Comparison of ENCODE assay signal across 16 mouse cellular contexts in genomic region chr14:22037498-22038131, GRCm38 (mm10). TPM values are rescaled to one million over a fixed set of nuclear protein-coding genes. Genes with fewer than 3 reads are reported as not detected.
DNase-seq lines count a peak whose midpoint lies in the region; ATAC-seq lines count a peak whose summit lies in the region.
"Had no signal": no experiment of that assay in that cellular context is flagged by ENCODE, and none has a peak within 500 bp of the region (broad histone marks: within the 10 kb centered on the region; RNA-seq: fewer than 3 reads in every experiment).

No protein-coding gene starts in this region.

- no peaks in the 10 kb centered on the region for H3K9me3 ChIP-seq in hindbrain, embryonic 11.5 days (ENCODE audit: control insufficient read depth, low read length)
- H3K9me3 ChIP-seq in hindbrain, embryonic 10.5 days: no peaks in the 10 kb centered on the region
- H3K9me3 ChIP-seq in forebrain, embryonic 16.5 days (ENCODE audit: control insufficient read depth, low read length): no peaks in the 10 kb centered on the region
- no peaks in the 10 kb centered on the region for H3K9me3 ChIP-seq in midbrain, embryonic 10.5 days (replicated peaks)
- H3K9me3 ChIP-seq in neural tube, embryonic 14.5 days (ENCODE audit: control insufficient read depth, low read length): no peaks in the 10 kb centered on the region
- no peaks in the 10 kb centered on the region for H3K9me3 ChIP-seq in limb, embryonic 10.5 days (replicated peaks)
- H3K9me3 ChIP-seq: embryonic facial prominence, embryonic 15.5 days had no signal

- H3K4me1 ChIP-seq in hindbrain, embryonic 11.5 days (replicated peaks; ENCODE audit: control insufficient read depth, insufficient read depth, low read length): no peaks in the 10 kb centered on the region; the same call in 1 of the 2 replicates
- peaks cover 40% of the 10 kb centered on the region for H3K4me1 ChIP-seq in hindbrain, embryonic 10.5 days (replicated peaks)
- peaks cover 20% of the 10 kb centered on the region for H3K4me1 ChIP-seq in forebrain, embryonic 16.5 days (replicated peaks; ENCODE audit: control insufficient read depth, insufficient read depth, low read length)
- peaks cover 50% of the 10 kb centered on the region for H3K4me1 ChIP-seq in midbrain, embryonic 10.5 days
- H3K4me1 ChIP-seq in neural tube, embryonic 14.5 days (ENCODE audit: control insufficient read depth, insufficient read depth, low read length): peaks cover 18% of the 10 kb centered on the region; the same call in 1 of the 2 replicates
- peaks cover 21% of the 10 kb centered on the region; the same call in 1 of the 2 replicates for H3K4me1 ChIP-seq in limb, embryonic 10.5 days

- no peak overlapping the region for H3K4me2 ChIP-seq in hindbrain, embryonic 11.5 days (replicated peaks; ENCODE audit: low read depth, low read length)
- peak overlapping the region; percentile 31 for H3K4me2 ChIP-seq in forebrain, embryonic 16.5 days (ENCODE audit: low read length)
- H3K4me2 ChIP-seq in neural tube, embryonic 14.5 days (ENCODE audit: low read depth, low read length): peak overlapping the region; percentile 32
- H3K4me2 ChIP-seq: embryonic facial prominence, embryonic 15.5 days had no signal

- H3K27me3 ChIP-seq in hindbrain, embryonic 11.5 days (ENCODE audit: control insufficient read depth, insufficient read depth, low read length): 0 out of 2 replicates have a peak, but pooled peaks cover 2% of the 10 kb centered on the region
- peaks cover 30% of the 10 kb centered on the region for H3K27me3 ChIP-seq in hindbrain, embryonic 10.5 days (ENCODE audit: insufficient read depth, poor library complexity, severe bottlenecking)
- peaks cover 56% of the 10 kb centered on the region for H3K27me3 ChIP-seq in forebrain, embryonic 16.5 days (replicated peaks; ENCODE audit: control insufficient read depth, insufficient read depth, low read length)
- peaks cover 22% of the 10 kb centered on the region for H3K27me3 ChIP-seq in midbrain, embryonic 10.5 days (ENCODE audit: low read depth, poor library complexity, severe bottlenecking)
- H3K27me3 ChIP-seq in neural tube, embryonic 14.5 days (ENCODE audit: control insufficient read depth, insufficient read depth, low read length): no peaks in the 10 kb centered on the region
- H3K27me3 ChIP-seq in limb, embryonic 10.5 days (ENCODE audit: low read depth, poor library complexity, severe bottlenecking): peaks cover 98% of the 10 kb centered on the region
- H3K27me3 ChIP-seq: embryonic facial prominence, embryonic 15.5 days had no signal

- no peak for ATAC-seq in hindbrain, embryonic 11.5 days (ENCODE audit: low FRiP score)
- ATAC-seq in forebrain, embryonic 16.5 days: peak; percentile 76
- ATAC-seq in neural tube, embryonic 14.5 days (ENCODE audit: low read depth): 0 out of 2 replicates have a peak, but pooled peaks have one; percentile 6

- WGBS in hindbrain, embryonic 11.5 days: 61% methylated on average over 16 of the region's 16 CpGs
- WGBS in hindbrain, embryonic 10.5 days: 69% methylated on average over 16 of the region's 16 CpGs
- 12% methylated on average over 16 of the region's 16 CpGs for WGBS in forebrain, embryonic 16.5 days
- 75% methylated on average over 16 of the region's 16 CpGs for WGBS in midbrain, embryonic 10.5 days
- WGBS in neural tube, embryonic 14.5 days: 31% methylated on average over 16 of the region's 16 CpGs
- 67% methylated on average over 16 of the region's 16 CpGs for WGBS in limb, embryonic 10.5 days

- no peak overlapping the region for H3K9ac ChIP-seq in hindbrain, embryonic 11.5 days (ENCODE audit: low read depth, low read length)
- no peak overlapping the region for H3K9ac ChIP-seq in forebrain, embryonic 16.5 days (replicated peaks; ENCODE audit: low read depth, low read length)
- no peak overlapping the region for H3K9ac ChIP-seq in neural tube, embryonic 14.5 days (replicated peaks; ENCODE audit: low read depth, low read length)
- H3K9ac ChIP-seq: embryonic facial prominence, embryonic 15.5 days had no signal

- DNase-seq in hindbrain, embryonic 11.5 days (ENCODE audit: low spot score): peak; percentile 18
- no peak for DNase-seq in hindbrain, embryonic 10.5 days (ENCODE audit: low spot score)
- no peak for DNase-seq in midbrain, embryonic 10.5 days (ENCODE audit: low spot score)
- no peak for DNase-seq in layer of hippocampus, adult 9-10 months (ENCODE audit: low spot score)
- DNase-seq in limb, embryonic 10.5 days (ENCODE audit: low spot score): no peak
- no peak for DNase-seq in cerebellum, postnatal 4 days (ENCODE audit: low spot score in 2 of 2)
- DNase-seq: adrenal gland, postnatal 14 days; cerebellum, adult 8-10 months; gastrocnemius, postnatal 10 days; kidney, adult 8-10 months; kidney, postnatal 4 days; lung, adult 2 months had no signal

- H3K36me3 ChIP-seq in hindbrain, embryonic 11.5 days (ENCODE audit: control insufficient read depth, insufficient read depth, low read length): no peaks in the 10 kb centered on the region
- no peaks in the 10 kb centered on the region for H3K36me3 ChIP-seq in hindbrain, embryonic 10.5 days
- no peaks in the 10 kb centered on the region for H3K36me3 ChIP-seq in forebrain, embryonic 16.5 days (ENCODE audit: control insufficient read depth, insufficient read depth)
- H3K36me3 ChIP-seq in midbrain, embryonic 10.5 days: no peaks in the 10 kb centered on the region
- H3K36me3 ChIP-seq in neural tube, embryonic 14.5 days (ENCODE audit: control insufficient read depth, insufficient read depth, low read length): no peaks in the 10 kb centered on the region
- H3K36me3 ChIP-seq in limb, embryonic 10.5 days: no peaks in the 10 kb centered on the region
- H3K36me3 ChIP-seq: embryonic facial prominence, embryonic 15.5 days had no signal

- no peak overlapping the region for H3K27ac ChIP-seq in hindbrain, embryonic 11.5 days (ENCODE audit: low read depth, low read length)
- no peak overlapping the region for H3K27ac ChIP-seq in hindbrain, embryonic 10.5 days
- peak overlapping the region; percentile 8; the same call in 1 of the 2 replicates for H3K27ac ChIP-seq in forebrain, embryonic 16.5 days (ENCODE audit: low read length)
- H3K27ac ChIP-seq in midbrain, embryonic 10.5 days (replicated peaks): peak overlapping the region; percentile 50; the same call in 1 of the 2 replicates
- H3K27ac ChIP-seq in neural tube, embryonic 14.5 days (ENCODE audit: low read depth, low read length): no peak overlapping the region
- H3K27ac ChIP-seq in limb, embryonic 10.5 days: no peak overlapping the region
- H3K27ac ChIP-seq: embryonic facial prominence, embryonic 15.5 days; macrophage had no signal

- H3K4me3 ChIP-seq in hindbrain, embryonic 11.5 days (ENCODE audit: low read depth, low read length): no peak overlapping the region
- H3K4me3 ChIP-seq in hindbrain, embryonic 10.5 days: no peak overlapping the region
- H3K4me3 ChIP-seq in forebrain, embryonic 16.5 days (replicated peaks; ENCODE audit: low read length): no peak overlapping the region
- no peak overlapping the region for H3K4me3 ChIP-seq in midbrain, embryonic 10.5 days
- no peak overlapping the region for H3K4me3 ChIP-seq in neural tube, embryonic 14.5 days (ENCODE audit: low read depth, low read length)
- no peak overlapping the region for H3K4me3 ChIP-seq in limb, embryonic 10.5 days
- H3K4me3 ChIP-seq: embryonic facial prominence, embryonic 15.5 days had no signal

RNA-seq across cellular contexts. Expression of gene Lrmda, which starts 18.1 kb away (rescaled TPM):
- polyA plus RNA-seq in hindbrain, embryonic 11.5 days (2014; fragmentation: Nextera tagmentation; extraction: Ambion mirVana): 0.20 and 0.91 TPM in 2 replicates
- 0.47 and 0.55 TPM in 2 replicates for polyA plus RNA-seq in hindbrain, embryonic 10.5 days (2016; fragmentation: Nextera tagmentation; extraction: Ambion mirVana)
- 0.30 TPM in 1 of 2 replicates, not detected in the other for polyA plus RNA-seq in forebrain, embryonic 16.5 days (2015; fragmentation: Nextera tagmentation; extraction: Ambion mirVana)
- 0.38 TPM in 1 of 2 replicates, not detected in the other for polyA plus RNA-seq in midbrain, embryonic 10.5 days (2016; fragmentation: Nextera tagmentation; extraction: Ambion mirVana)
- polyA plus RNA-seq in neural tube, embryonic 14.5 days (2014; fragmentation: Nextera tagmentation; extraction: Ambion mirVana): 0.28 and 0.35 TPM in 2 replicates
- 0.48 and 0.51 TPM in 2 replicates for polyA plus RNA-seq in limb, embryonic 10.5 days (2016; fragmentation: Nextera tagmentation; extraction: Ambion mirVana)

RNA-seq across cellular contexts. Expression of gene Zfp503, which starts 48.2 kb away (rescaled TPM):
- 11.8 and 15.4 TPM in 2 replicates for polyA plus RNA-seq in hindbrain, embryonic 11.5 days (2014; fragmentation: Nextera tagmentation; extraction: Ambion mirVana)
- 12.3 and 20.0 TPM in 2 replicates for polyA plus RNA-seq in hindbrain, embryonic 10.5 days (2016; fragmentation: Nextera tagmentation; extraction: Ambion mirVana)
- polyA plus RNA-seq in forebrain, embryonic 16.5 days (2015; fragmentation: Nextera tagmentation; extraction: Ambion mirVana): 5.4 and 5.5 TPM in 2 replicates
- 11.2 and 13.0 TPM in 2 replicates for polyA plus RNA-seq in midbrain, embryonic 10.5 days (2016; fragmentation: Nextera tagmentation; extraction: Ambion mirVana)
- polyA plus RNA-seq in neural tube, embryonic 14.5 days (2014; fragmentation: Nextera tagmentation; extraction: Ambion mirVana): 7.0 TPM in 2 replicates
- polyA plus RNA-seq in limb, embryonic 10.5 days (2016; fragmentation: Nextera tagmentation; extraction: Ambion mirVana): 18.5 and 22.6 TPM in 2 replicates

Comparison
In these comparisons a context has a peak if more than half of its experiments do, and no peak if none do; other contexts are left out.
1. H3K27ac ChIP-seq: peak in forebrain, embryonic 16.5 days (single experiment) and midbrain, embryonic 10.5 days (single experiment); none in hindbrain, embryonic 11.5 days (single experiment), hindbrain, embryonic 10.5 days (single experiment), neural tube, embryonic 14.5 days (single experiment) and limb, embryonic 10.5 days (single experiment).